Mouse (Mus musculus) CH12.LX (cell line): ENCODE data around the gene H2-DMa. TPM values are rescaled to one million over a fixed set of nuclear protein-coding genes. Genes with fewer than 3 reads are reported as not detected.
A peak's percentile ranks its signal among the peaks of the same experiment; 100 is the strongest.

ENCODE experiments used
- DNase-seq: peaks from one replicate; pipeline ENCODE4 v3.0.0-alpha.2; 2013; ENCODE audit errors: extremely low read depth
- H3K27ac ChIP-seq: 2 replicates; pipeline ENCODE4 v1.5.1; 2012; ENCODE audit warnings: low read depth, mild to moderate bottlenecking, control low read depth, moderate library complexity; ENCODE audit not compliant: insufficient read depth
- H3K27me3 ChIP-seq: replicated peaks from 2 replicates; pipeline ENCODE3; 2012; ENCODE audit warnings: inconsistent platforms
- H3K36me3 ChIP-seq, 2 experiments: replicated peaks in 1 of 2; 2 replicates each; pipeline versions ENCODE3 to v1.6.1; 2012; ENCODE audit warnings: inconsistent platforms in 1 of 2, low read length in 1 of 2, mild to moderate bottlenecking in 1 of 2, mixed read lengths in 1 of 2, moderate library complexity in 1 of 2; ENCODE audit not compliant: control insufficient read depth in 1 of 2, insufficient read depth in 1 of 2
- H3K4me1 ChIP-seq, 2 experiments: 2 replicates each; pipeline ENCODE4 v1.6.1; 2012; ENCODE audit warnings: inconsistent platforms in 1 of 2, moderate library complexity in 1 of 2; ENCODE audit not compliant: insufficient read depth in 2 of 2, control insufficient read depth in 1 of 2
- H3K4me2 ChIP-seq: 2 replicates; pipeline ENCODE4 v1.6.1; 2012; ENCODE audit warnings: low read depth, mild to moderate bottlenecking, control low read depth; ENCODE audit not compliant: poor library complexity, insufficient read depth, severe bottlenecking
- H3K4me3 ChIP-seq, 3 experiments: fragments of 150-350 bp in 1 of 3; sonication (generic) in 1 of 3; replicated peaks in 1 of 3; 2 replicates each; pipeline versions ENCODE3 to v1.5.1; 2011 to 2012; ENCODE audit warnings: low read depth in 2 of 3, low read length in 2 of 3, mild to moderate bottlenecking in 2 of 3, moderate library complexity in 2 of 3, control low read depth in 1 of 3, improper control_type of control experiment in 1 of 3, inconsistent platforms in 1 of 3, mixed read lengths in 1 of 3; ENCODE audit not compliant: poor library complexity in 1 of 3
- H3K79me2 ChIP-seq: replicated peaks from 2 replicates; pipeline ENCODE4 v1.6.1; 2012; ENCODE audit warnings: mild to moderate bottlenecking, moderate library complexity; ENCODE audit not compliant: control insufficient read depth, poor library complexity, insufficient read depth, severe bottlenecking; ENCODE audit errors: extremely low read depth
- H3K9ac ChIP-seq: 2 replicates; pipeline ENCODE4 v1.6.1; 2012; ENCODE audit warnings: low read depth, mild to moderate bottlenecking, control low read depth, moderate library complexity; ENCODE audit not compliant: insufficient read depth
- H3K9me3 ChIP-seq: replicated peaks from 2 replicates; pipeline ENCODE3; 2012; ENCODE audit warnings: low read length, inconsistent platforms, mixed read lengths
- CHD2 ChIP-seq: IDR thresholded peaks from 2 replicates; pipeline ENCODE4 v1.6.1; 2011; ENCODE audit warnings: low read length, improper control_type of control experiment
- ELF1 ChIP-seq: IDR thresholded peaks from 2 replicates; pipeline ENCODE4 v1.6.1; 2014; ENCODE audit warnings: low read depth, mild to moderate bottlenecking, inconsistent platforms, low read length, improper control_type of control experiment
- GABPA ChIP-seq: IDR thresholded peaks from 2 replicates; pipeline ENCODE4 v1.6.1; 2012; ENCODE audit warnings: low read depth, low read length, improper control_type of control experiment, inconsistent platforms; ENCODE audit not compliant: insufficient replicate concordance
- IRF4 ChIP-seq: IDR thresholded peaks from 2 replicates; pipeline ENCODE4 v1.6.1; 2014; ENCODE audit warnings: low read depth, mild to moderate bottlenecking, inconsistent platforms, low read length, improper control_type of control experiment
- MAX ChIP-seq: IDR thresholded peaks from 2 replicates; pipeline ENCODE4 v1.6.1; 2011; ENCODE audit warnings: low read length, improper control_type of control experiment
- MAZ ChIP-seq: IDR thresholded peaks from 2 replicates; pipeline ENCODE4 v1.6.1; 2012; ENCODE audit warnings: low read depth, mild to moderate bottlenecking, inconsistent platforms, low read length, improper control_type of control experiment, moderate library complexity
- MEF2A ChIP-seq: IDR thresholded peaks from 2 replicates; pipeline ENCODE4 v1.6.1; 2014; ENCODE audit warnings: low read depth, mild to moderate bottlenecking, inconsistent platforms, low read length, improper control_type of control experiment, borderline replicate concordance
- MXI1 ChIP-seq: IDR thresholded peaks from 2 replicates; pipeline ENCODE4 v1.6.1; 2011; ENCODE audit warnings: mild to moderate bottlenecking, low read depth, low read length, improper control_type of control experiment
- MYC ChIP-seq: IDR thresholded peaks from 2 replicates; pipeline ENCODE4 v1.6.1; 2011; ENCODE audit warnings: low read depth, mild to moderate bottlenecking, improper control_type of control experiment, low read length
- NRF1 ChIP-seq: IDR thresholded peaks from 2 replicates; pipeline ENCODE4 v1.6.1; 2014; ENCODE audit warnings: low read depth, mild to moderate bottlenecking, inconsistent platforms, low read length, improper control_type of control experiment, moderate library complexity
- POLR2A ChIP-seq: IDR thresholded peaks from 2 replicates; pipeline ENCODE4 v1.6.1; 2011; ENCODE audit warnings: low read depth, mild to moderate bottlenecking, improper control_type of control experiment, low read length
- ZNF384 ChIP-seq: IDR thresholded peaks from 2 replicates; pipeline ENCODE4 v1.6.1; 2012; ENCODE audit warnings: low read depth, low read length, improper control_type of control experiment, inconsistent platforms
- dilution Hi-C: fragments of 300-500 bp; cut with MboI; formaldehyde crosslinking; loops from 2 replicates; pipeline ENCODE4 v1.14.3; 2020; ENCODE audit warnings: low sequenced_read_pairs; ENCODE audit not compliant: extremely low pct_unique_long_range_greater_than_20kb, extremely low pct_ligation_motif_present
- in situ Hi-C: fragments of 300-500 bp; cut with MboI; formaldehyde crosslinking; loops from 3 replicates; pipeline ENCODE4 v1.14.3; 2019; ENCODE audit warnings: low sequenced_read_pairs, low pct_ligation_motif_present, low pct_unique_long_range_greater_than_20kb, mixed read lengths
- polyA plus RNA-seq: library from polyadenylated mRNA; unstranded; fragments of >175 nt; gene quantifications from 2 replicates; pipeline ENCODE4 v1.2.1, GENCODE M21; 2012; ENCODE audit warnings: low read depth; ENCODE audit not compliant: insufficient read length
- total RNA-seq, 2 experiments: library from RNA; depleted of rRNA; stranded (reverse); fragments of 300-350 nt in 1 of 2; fragments of >200 nt in 1 of 2; gene quantifications; 2 replicates each; pipeline ENCODE4 v1.2.3; 2012 to 2014

The H2-DMa gene
- total and polyA plus RNA-seq, 3 experiments: 67.7 to 119 (median 112) TPM

- no peak for DNase-seq
- peak overlapping the region in 2 of 3 experiments; percentile 57 to 77 for H3K4me3 ChIP-seq
- dilution Hi-C loops (no loop called here), in situ Hi-C loops (loop anchor here (5.0 kb wide), 2 partner anchors 34 to 69 kb away; no protein-coding TSS in a partner anchor)
- H3K27me3 ChIP-seq: no peaks in the 10 kb centered on the region
- H3K9ac ChIP-seq: no peak overlapping the region
- peaks cover 5 to 45% of the 10 kb centered on the region in 2 experiments for H3K4me1 ChIP-seq
- H3K36me3 ChIP-seq: peaks cover 3 to 28% of the 10 kb centered on the region in 2 experiments
- H3K79me2 ChIP-seq: no peaks in the 10 kb centered on the region
- TF ChIP-seq CHD2 (no peak), MXI1 (no peak), ZNF384 (no peak), POLR2A (no peak), MAX (no peak), MEF2A (no peak), NRF1 (no peak), IRF4 (no peak), ELF1 (no peak), MAZ (no peak)
- peaks cover 8% of the 10 kb centered on the region for H3K9me3 ChIP-seq
- no peak overlapping the region for H3K4me2 ChIP-seq
- H3K27ac ChIP-seq: no peak overlapping the region
Measured at GRCm38 (mm10) chr17:34093199-34093874, 26.0 kb upstream of the H2-DMa start.

- H3K36me3 ChIP-seq: peaks cover 3 to 28% of the 10 kb centered on the region in 2 experiments
- no peak overlapping the region for H3K27ac ChIP-seq
- peaks cover 8% of the 10 kb centered on the region for H3K9me3 ChIP-seq
- no peak for DNase-seq
- no peak overlapping the region for H3K4me3 ChIP-seq
- no peak overlapping the region for H3K9ac ChIP-seq
- no peak overlapping the region for H3K4me2 ChIP-seq
- no peaks in the 10 kb centered on the region for H3K27me3 ChIP-seq
- TF ChIP-seq GABPA (no peak), MYC (no peak)
- no peaks in the 10 kb centered on the region for H3K79me2 ChIP-seq
- dilution Hi-C loops (no loop called here), in situ Hi-C loops (loop anchor here (5.0 kb wide), 2 partner anchors 33 to 68 kb away; no protein-coding TSS in a partner anchor)
- H3K4me1 ChIP-seq: peaks cover 10 to 55% of the 10 kb centered on the region in 2 experiments
Measured at GRCm38 (mm10) chr17:34094283-34095035, 24.9 kb upstream of the H2-DMa start.
